Mouse (Mus musculus) left cerebral cortex, postnatal 25 days (tissue): ENCODE data around the gene Gmeb2. TPM values are rescaled to one million over a fixed set of nuclear protein-coding genes. Genes with fewer than 3 reads are reported as not detected.

ENCODE experiments used
- DNase-seq, 2 experiments: peaks; one replicate each; pipeline ENCODE4 v3.0.0; 2022; ENCODE audit warnings: low spot score in 2 of 2, mixed read lengths in 1 of 2
- intact Hi-C: fragments of 180-260 bp; cut with DNase I; formaldehyde crosslinking; loops from one replicate; pipeline ENCODE4 v1.15.1; 2025
- total RNA-seq, 2 experiments: library from RNA; stranded (reverse); gene quantifications; 2 replicates each; pipeline ENCODE4 v1.2.3; 2021

The Gmeb2 gene
- total RNA-seq, 2 experiments from 2014 or later, result 21.3 to 23.9 TPM

GRCm38 (mm10) chr2:181279968-181280367 lies 7.9 kb downstream of the Gmeb2 start:
- intact Hi-C loops, result no loop called here
- peak in 1 of 2 experiments; percentile 34 for DNase-seq

GRCm38 (mm10) chr2:181277866-181278265 lies 10.0 kb downstream of the Gmeb2 start:
- intact Hi-C loops, result no loop called here
- DNase-seq, result no peak

GRCm38 (mm10) chr2:181276766-181277165 lies 11.1 kb downstream of the Gmeb2 start:
- intact Hi-C loops, result no loop called here
- no peak for DNase-seq

- intact Hi-C loops, result no loop called here
- no peak for DNase-seq
Observed at GRCm38 (mm10) chr2:181274639-181275038, 13.2 kb downstream of the Gmeb2 start.

GRCm38 (mm10) chr2:181273829-181274228 lies 14.0 kb downstream of the Gmeb2 start:
- intact Hi-C loops, result no loop called here
- peak in 1 of 2 experiments; percentile 17 for DNase-seq

GRCm38 (mm10) chr2:181272092-181272491 lies 15.7 kb downstream of the Gmeb2 start:
- intact Hi-C loops, result no loop called here

GRCm38 (mm10) chr2:181266839-181267238 lies 21.0 kb downstream of the Gmeb2 start:
- no peak for DNase-seq
- intact Hi-C loops, result no loop called here

More at GRCm38 (mm10) chr2:181272092-181272491, 15.7 kb downstream of the Gmeb2 start:
- DNase-seq, result no peak

GRCm38 (mm10) chr2:181253248-181253647 lies 34.6 kb downstream of the Gmeb2 start:
- DNase-seq, result no peak
- intact Hi-C loops, result no loop called here

- DNase-seq, result no peak
- intact Hi-C loops, result no loop called here
Observed at GRCm38 (mm10) chr2:181251841-181252240, 36.0 kb downstream of the Gmeb2 start.

- intact Hi-C loops, result no loop called here
Observed at GRCm38 (mm10) chr2:181249217-181249616, 38.6 kb downstream of the Gmeb2 start.

GRCm38 (mm10) chr2:181245031-181245430 lies 42.8 kb downstream of the Gmeb2 start:
- intact Hi-C loops, result no loop called here
- DNase-seq, result no peak

More at GRCm38 (mm10) chr2:181249217-181249616, 38.6 kb downstream of the Gmeb2 start:
- no peak for DNase-seq

- DNase-seq, result no peak
- intact Hi-C loops, result no loop called here
Observed at GRCm38 (mm10) chr2:181243706-181244394, 44.0 kb downstream of the Gmeb2 start.

GRCm38 (mm10) chr2:181242314-181242665 lies 45.5 kb downstream of the Gmeb2 start:
- DNase-seq, result no peak
- intact Hi-C loops, result no loop called here

GRCm38 (mm10) chr2:181241602-181242313 lies 46.1 kb downstream of the Gmeb2 start, which contains the start of gene Helz2:
Gene Helz2, minus strand, starts transcription at chr2:181242027.
- no peak for DNase-seq
- intact Hi-C loops, result no loop called here

- no peak for DNase-seq
- intact Hi-C loops, result no loop called here
Observed at GRCm38 (mm10) chr2:181240806-181241440, 46.9 kb downstream of the Gmeb2 start.

GRCm38 (mm10) chr2:181239261-181239660 lies 48.6 kb downstream of the Gmeb2 start:
- peak in 1 of 2 experiments; percentile 25 for DNase-seq
- intact Hi-C loops, result no loop called here

- intact Hi-C loops, result no loop called here
- DNase-seq, result no peak
Observed at GRCm38 (mm10) chr2:181238861-181239260, 49.0 kb downstream of the Gmeb2 start.

- intact Hi-C loops, result no loop called here
- DNase-seq, result no peak
Observed at GRCm38 (mm10) chr2:181238091-181238610, 49.7 kb downstream of the Gmeb2 start.

- intact Hi-C loops, result no loop called here
- DNase-seq, result no peak
Observed at GRCm38 (mm10) chr2:181237251-181238014, 50.4 kb downstream of the Gmeb2 start.
